Mouse (Mus musculus): ENCODE measurements around the gene Pde10a. TPM values are rescaled to one million over a fixed set of nuclear protein-coding genes. Genes with fewer than 3 reads are reported as not detected.

Pde10a gene
- total RNA-seq, 1 experiment from 2014 or later: 16.1 TPM

GRCm38 (mm10) chr17:8524387-8525165, 596 bp upstream of the Pde10a start:
- peak; percentile 51 for ATAC-seq (replicated peaks; ENCODE audit: low read depth, poor library complexity, severe bottlenecking)

GRCm38 (mm10) chr17:8525971-8526740, 984 bp downstream of the Pde10a start:
- ATAC-seq (replicated peaks; ENCODE audit: low read depth, poor library complexity, severe bottlenecking): no peak

- ATAC-seq (replicated peaks; ENCODE audit: low read depth, poor library complexity, severe bottlenecking): no peak
Observed at GRCm38 (mm10) chr17:8526815-8527261, 1.7 kb downstream of the Pde10a start.

- no peak for ATAC-seq (replicated peaks; ENCODE audit: low read depth, poor library complexity, severe bottlenecking)
Observed at GRCm38 (mm10) chr17:8528641-8529040, 3.5 kb downstream of the Pde10a start.

GRCm38 (mm10) chr17:8532609-8533008, 7.4 kb downstream of the Pde10a start:
- ATAC-seq (replicated peaks; ENCODE audit: low read depth, poor library complexity, severe bottlenecking): no peak

- 0 out of 2 replicates have a peak, but pooled peaks have one; percentile 32 for ATAC-seq (replicated peaks; ENCODE audit: low read depth, poor library complexity, severe bottlenecking)
Observed at GRCm38 (mm10) chr17:8533828-8534227, 8.7 kb downstream of the Pde10a start.

- no peak for ATAC-seq (replicated peaks; ENCODE audit: low read depth, poor library complexity, severe bottlenecking)
Observed at GRCm38 (mm10) chr17:8536522-8536921, 11.3 kb downstream of the Pde10a start.

- ATAC-seq (replicated peaks; ENCODE audit: low read depth, poor library complexity, severe bottlenecking): no peak
Observed at GRCm38 (mm10) chr17:8538102-8538501, 12.9 kb downstream of the Pde10a start.

GRCm38 (mm10) chr17:8541974-8542538, 16.9 kb downstream of the Pde10a start:
- no peak for ATAC-seq (replicated peaks; ENCODE audit: low read depth, poor library complexity, severe bottlenecking)

- ATAC-seq (replicated peaks; ENCODE audit: low read depth, poor library complexity, severe bottlenecking): no peak
Observed at GRCm38 (mm10) chr17:8546366-8546765, 21.2 kb downstream of the Pde10a start.

GRCm38 (mm10) chr17:8548733-8549132, 23.6 kb downstream of the Pde10a start:
- no peak for ATAC-seq (replicated peaks; ENCODE audit: low read depth, poor library complexity, severe bottlenecking)

- ATAC-seq (replicated peaks; ENCODE audit: low read depth, poor library complexity, severe bottlenecking): no peak
Observed at GRCm38 (mm10) chr17:8551641-8552040, 26.5 kb downstream of the Pde10a start.

GRCm38 (mm10) chr17:8552346-8553035, 27.3 kb downstream of the Pde10a start:
- no peak for ATAC-seq (replicated peaks; ENCODE audit: low read depth, poor library complexity, severe bottlenecking)

GRCm38 (mm10) chr17:8553601-8554000, 28.4 kb downstream of the Pde10a start:
- no peak for ATAC-seq (replicated peaks; ENCODE audit: low read depth, poor library complexity, severe bottlenecking)

- no peak for ATAC-seq (replicated peaks; ENCODE audit: low read depth, poor library complexity, severe bottlenecking)
Observed at GRCm38 (mm10) chr17:8554219-8554618, 29.0 kb downstream of the Pde10a start.

GRCm38 (mm10) chr17:8555785-8556184, 30.6 kb downstream of the Pde10a start:
- no peak for ATAC-seq (replicated peaks; ENCODE audit: low read depth, poor library complexity, severe bottlenecking)

- no peak for ATAC-seq (replicated peaks; ENCODE audit: low read depth, poor library complexity, severe bottlenecking)
Observed at GRCm38 (mm10) chr17:8556223-8556622, 31.1 kb downstream of the Pde10a start.

GRCm38 (mm10) chr17:8557926-8558325, 32.8 kb downstream of the Pde10a start:
- ATAC-seq (replicated peaks; ENCODE audit: low read depth, poor library complexity, severe bottlenecking): no peak

- ATAC-seq (replicated peaks; ENCODE audit: low read depth, poor library complexity, severe bottlenecking): no peak
Observed at GRCm38 (mm10) chr17:8562101-8562885, 37.1 kb downstream of the Pde10a start.

GRCm38 (mm10) chr17:8562886-8563280, 37.7 kb downstream of the Pde10a start:
- ATAC-seq (replicated peaks; ENCODE audit: low read depth, poor library complexity, severe bottlenecking): no peak

All from common myeloid progenitor, adult 5-6 weeks (primary cell).